Mouse (Mus musculus) adrenal gland, adult 18-20 months (tissue): ENCODE data around the gene Rpl37. TPM values are rescaled to one million over a fixed set of nuclear protein-coding genes. Genes with fewer than 3 reads are reported as not detected.
"Not testable (repeated sequence)": the region's sequence is repeated elsewhere in the genome, so short reads cannot be mapped to it uniquely, and the experiment has no call there.

ENCODE experiments used
- DNase-seq, 2 experiments: peaks; one replicate each; pipeline ENCODE4 v3.0.0; 2021 to 2022; ENCODE audit warnings: low spot score in 2 of 2
- total RNA-seq, 2 experiments: library from RNA; stranded (reverse); gene quantifications; 1 replicate in 1 of 2; 2 replicates in 1 of 2; pipeline ENCODE4 v1.2.3; 2021

Rpl37 gene
- total RNA-seq, 2 experiments from 2014 or later = 365 to 475 TPM

- DNase-seq = no peak
These were observed 5.3 kb downstream of the Rpl37 start for GRCm38 (mm10) chr15:5121535-5122313.

- no peak for DNase-seq
These were observed 10.0 kb downstream of the Rpl37 start for GRCm38 (mm10) chr15:5126456-5126855.

DNA sequence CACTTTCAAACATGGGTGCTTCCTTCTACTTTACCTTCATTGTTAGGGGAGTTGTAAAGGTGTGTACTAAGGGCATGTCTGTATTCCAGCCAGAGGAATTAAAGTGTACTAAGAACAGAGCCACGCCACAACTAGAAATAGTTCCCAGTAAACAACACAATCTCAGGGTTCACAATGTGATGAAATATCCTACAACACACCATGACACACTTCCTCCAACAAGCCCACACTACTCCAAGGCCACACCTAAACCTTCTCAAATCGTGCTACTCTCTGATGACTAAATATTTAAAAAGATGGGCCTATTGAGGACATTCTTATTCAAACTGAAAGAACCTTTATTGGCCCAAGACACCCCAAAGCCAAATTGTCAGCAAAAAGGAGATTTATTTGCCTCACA is 11.0 kb downstream of the Rpl37 start:
- DNase-seq = no peak

- no peak for DNase-seq
These were observed 11.9 kb downstream of the Rpl37 start for GRCm38 (mm10) chr15:5128176-5128940.

DNA sequence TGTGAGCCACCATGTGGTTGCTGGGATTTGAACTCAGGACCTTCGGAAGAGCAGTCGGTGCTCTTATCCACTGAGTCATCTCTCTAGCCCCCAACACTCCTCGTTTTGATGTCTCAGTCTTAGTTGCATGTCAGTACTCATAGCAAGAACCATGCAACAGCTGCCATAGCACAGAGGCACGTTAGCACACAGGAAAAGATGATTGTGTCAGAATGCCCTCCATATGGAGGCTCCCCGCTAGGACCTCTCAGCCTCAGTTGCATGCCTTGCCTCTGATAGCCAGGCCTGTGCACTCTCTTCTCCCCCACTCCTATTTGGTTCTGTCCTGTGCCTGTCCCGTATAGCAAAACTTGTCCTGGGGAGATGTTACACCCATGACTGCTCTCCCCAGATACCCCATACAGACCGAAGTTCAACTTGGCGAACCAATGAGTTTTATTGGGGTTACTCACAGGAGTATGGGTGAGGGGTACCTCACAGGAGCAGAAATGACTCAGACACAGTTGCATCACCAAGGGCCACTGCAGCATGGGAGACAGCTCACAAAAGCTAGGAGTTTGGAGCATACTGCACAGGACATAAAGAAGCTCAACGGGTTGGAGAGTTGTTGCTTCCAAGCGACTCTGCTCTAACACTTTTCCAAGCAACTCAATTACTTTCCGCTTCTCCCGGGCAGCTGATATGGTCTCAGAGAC is 12.8 kb downstream of the Rpl37 start:
- DNase-seq = no peak

DNA sequence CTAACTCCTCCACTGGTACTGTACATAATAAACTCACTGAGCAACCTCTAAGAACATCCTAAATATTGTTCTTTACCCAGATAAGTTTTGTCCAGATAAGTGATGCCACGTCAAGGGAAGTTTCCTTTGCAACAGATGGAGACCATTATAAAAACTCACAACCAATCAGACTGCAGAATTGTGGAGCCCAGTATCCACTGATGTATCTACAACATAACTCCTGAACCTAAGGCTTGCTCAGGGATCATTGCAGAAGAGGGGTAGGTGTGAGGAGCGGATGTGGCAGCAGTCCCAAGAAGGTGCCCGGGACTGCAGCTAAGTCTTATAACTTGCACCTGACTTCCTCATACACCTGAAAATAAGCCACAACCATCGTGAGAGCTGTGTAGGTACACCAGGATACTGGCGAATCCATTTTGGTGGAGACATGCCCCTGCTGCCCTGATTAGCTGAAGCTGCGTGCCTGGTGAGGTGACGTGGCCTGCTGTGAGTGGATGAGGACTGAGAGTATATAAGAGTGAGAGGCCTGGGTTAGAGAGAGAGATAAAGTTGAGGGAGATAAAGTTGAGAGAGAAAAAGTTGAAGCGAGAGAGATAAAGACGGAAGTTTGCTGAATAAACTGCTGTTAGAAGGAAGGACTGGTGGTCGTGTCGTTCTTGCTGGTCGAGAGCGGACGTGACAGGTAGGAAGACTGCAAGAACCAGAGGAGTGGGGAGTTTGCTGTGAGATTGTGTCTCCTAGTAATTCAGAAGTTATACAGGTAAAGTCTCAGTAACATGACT is 14.6 kb downstream of the Rpl37 start:
- not testable (repeated sequence) for DNase-seq

DNA sequence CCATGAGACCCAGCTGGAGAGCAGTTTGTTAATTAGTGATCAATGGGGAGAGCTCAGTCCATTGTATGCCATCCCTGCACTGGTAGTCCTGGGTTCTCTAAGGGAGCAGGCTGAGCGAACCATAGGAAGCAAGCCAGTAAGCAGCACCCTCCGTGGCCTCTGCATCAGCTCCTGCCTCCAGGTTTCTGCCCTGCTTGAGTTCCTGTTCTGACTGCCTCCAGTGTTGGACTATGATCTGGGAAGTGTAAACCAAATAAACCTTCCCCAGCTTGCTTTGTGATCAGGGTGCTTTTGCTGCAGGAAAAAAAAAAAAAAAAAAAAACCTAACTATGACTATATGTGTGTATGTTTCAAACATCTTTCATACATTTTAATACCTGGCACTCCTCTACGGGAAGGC is 16.9 kb downstream of the Rpl37 start:
- DNase-seq = no peak

- no peak for DNase-seq
These were observed 17.7 kb downstream of the Rpl37 start for GRCm38 (mm10) chr15:5134179-5134578.

DNA sequence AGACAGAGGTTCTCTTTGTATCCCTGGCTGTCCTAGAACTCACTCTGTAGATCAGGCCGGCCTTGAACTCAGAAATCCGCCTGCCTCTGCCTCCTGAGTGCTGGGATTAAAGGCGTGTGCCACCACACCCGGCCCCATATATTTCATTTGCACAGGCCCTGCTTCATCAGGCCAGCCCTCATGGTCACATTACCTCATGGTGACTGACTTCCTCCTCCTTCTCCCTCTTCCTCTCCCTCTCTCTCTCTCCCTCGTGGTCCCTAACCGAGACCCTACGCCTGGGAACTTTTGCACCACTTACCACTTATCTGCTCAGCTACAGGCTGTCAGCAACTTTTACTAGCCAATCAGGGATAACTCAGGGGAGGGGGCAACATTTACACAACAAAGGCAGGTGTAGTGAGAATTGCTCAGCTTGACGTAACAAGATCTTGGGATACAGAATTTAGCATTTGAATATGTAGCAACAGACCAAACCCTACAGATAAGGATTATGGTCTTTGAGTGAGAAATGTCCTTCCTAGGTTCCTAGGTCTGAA is 18.6 kb downstream of the Rpl37 start:
- DNase-seq = no peak

- DNase-seq = no peak
These were observed 21.8 kb downstream of the Rpl37 start for GRCm38 (mm10) chr15:5138021-5138856.

DNA sequence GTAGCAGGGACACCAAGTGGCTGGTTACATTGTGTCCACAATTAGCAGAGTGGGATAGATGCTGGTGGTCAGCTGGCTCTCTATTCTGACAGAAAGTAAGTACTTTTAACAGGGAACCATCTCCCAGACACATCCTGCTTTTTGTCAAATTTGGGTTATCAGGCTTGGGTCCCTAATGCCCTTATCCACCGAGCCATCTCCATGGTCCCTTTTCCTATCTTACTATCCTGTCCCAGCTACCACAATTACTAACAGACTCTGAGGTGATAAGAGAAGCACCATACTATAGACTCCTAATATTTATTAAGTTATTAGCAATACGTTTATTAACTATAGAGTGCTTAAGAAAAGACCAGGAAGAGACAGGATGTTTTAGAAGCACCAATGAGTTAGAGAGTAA is 22.9 kb downstream of the Rpl37 start:
- no peak for DNase-seq

- DNase-seq = no peak
These were observed 23.4 kb downstream of the Rpl37 start for GRCm38 (mm10) chr15:5139863-5140262.

DNA sequence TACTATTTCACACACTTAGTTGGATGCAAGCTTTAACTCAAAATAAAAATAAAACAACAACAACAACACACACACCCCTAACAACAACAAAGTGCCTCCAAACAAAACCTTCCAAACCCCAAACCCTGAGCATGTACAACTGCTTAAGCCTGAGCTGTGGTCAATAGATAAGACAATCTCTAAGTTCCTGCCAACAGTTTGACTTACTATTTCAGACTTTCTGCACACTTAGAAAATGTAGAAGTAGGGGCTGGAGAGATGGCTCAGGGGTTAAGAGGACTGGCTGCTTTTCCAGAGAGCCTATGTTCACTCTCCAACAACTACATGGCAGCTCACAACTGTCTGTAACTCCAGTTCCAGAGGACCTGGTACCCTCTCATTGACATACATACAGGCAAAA is 23.9 kb downstream of the Rpl37 start:
- DNase-seq = no peak

- DNase-seq = no peak
These were observed 25.6 kb downstream of the Rpl37 start for GRCm38 (mm10) chr15:5142047-5142446.

DNA sequence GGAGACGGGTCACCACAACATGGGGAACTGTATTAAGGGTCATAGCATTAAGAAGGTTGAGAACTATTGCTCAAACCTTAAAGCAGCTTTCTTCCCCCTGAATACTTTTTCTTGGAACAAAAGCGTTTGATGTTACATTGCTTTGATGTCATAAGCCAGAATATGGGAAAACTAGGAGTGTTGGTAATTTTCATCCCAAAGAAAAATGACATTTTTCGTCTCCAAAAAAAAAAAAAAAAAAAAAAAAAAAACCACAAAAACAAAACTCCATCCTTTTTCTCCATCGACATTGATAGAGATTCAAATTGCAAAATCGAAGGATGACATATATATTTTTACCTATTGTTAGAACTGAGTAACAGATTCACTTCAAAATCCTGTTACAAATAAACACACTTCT is 26.3 kb downstream of the Rpl37 start:
- DNase-seq = no peak

- DNase-seq = peak; percentile 71 to 83
These were observed 27.0 kb downstream of the Rpl37 start, which contains the start of gene Prkaa1 for GRCm38 (mm10) chr15:5143361-5144020. Gene Prkaa1, plus strand, starts transcription at chr15:5143861.

DNA sequence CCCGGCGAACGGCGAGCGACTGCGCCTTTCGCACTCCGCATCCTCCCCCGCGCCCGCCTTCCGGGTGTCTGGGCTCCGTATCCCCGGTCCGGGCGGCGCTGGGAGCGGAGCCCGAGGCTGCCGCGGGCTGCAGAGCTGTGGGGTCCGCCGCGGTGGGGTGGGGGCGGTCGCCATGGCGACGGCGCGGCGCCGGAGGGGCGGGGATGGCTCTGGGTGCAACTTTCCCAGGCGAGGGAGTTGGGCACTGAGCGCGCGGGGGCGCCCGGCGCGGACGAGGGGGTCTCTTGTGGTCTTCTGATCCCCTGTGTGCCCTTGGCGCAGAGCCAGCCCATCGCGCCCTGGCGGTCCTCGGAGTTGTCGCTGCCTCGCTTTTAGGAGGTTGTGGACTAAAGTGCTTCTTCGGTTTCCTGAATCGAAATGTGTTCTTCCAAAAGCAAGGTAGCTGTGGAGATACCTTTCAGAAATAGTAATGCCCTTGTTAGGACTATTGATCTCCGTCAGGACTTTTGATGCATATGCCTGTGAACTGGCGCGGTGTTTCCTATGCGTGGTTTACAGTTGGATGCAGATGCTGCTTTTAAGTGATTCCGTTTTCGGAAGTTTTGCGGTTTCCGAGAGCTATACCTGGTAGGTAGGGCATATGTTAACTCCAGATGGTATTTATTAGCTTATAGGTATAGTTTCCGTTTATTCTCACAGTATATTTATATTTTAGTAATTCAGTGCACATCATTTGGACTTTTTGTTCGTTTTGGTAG is 27.8 kb downstream of the Rpl37 start:
- DNase-seq = peak; percentile 69 to 73

DNA sequence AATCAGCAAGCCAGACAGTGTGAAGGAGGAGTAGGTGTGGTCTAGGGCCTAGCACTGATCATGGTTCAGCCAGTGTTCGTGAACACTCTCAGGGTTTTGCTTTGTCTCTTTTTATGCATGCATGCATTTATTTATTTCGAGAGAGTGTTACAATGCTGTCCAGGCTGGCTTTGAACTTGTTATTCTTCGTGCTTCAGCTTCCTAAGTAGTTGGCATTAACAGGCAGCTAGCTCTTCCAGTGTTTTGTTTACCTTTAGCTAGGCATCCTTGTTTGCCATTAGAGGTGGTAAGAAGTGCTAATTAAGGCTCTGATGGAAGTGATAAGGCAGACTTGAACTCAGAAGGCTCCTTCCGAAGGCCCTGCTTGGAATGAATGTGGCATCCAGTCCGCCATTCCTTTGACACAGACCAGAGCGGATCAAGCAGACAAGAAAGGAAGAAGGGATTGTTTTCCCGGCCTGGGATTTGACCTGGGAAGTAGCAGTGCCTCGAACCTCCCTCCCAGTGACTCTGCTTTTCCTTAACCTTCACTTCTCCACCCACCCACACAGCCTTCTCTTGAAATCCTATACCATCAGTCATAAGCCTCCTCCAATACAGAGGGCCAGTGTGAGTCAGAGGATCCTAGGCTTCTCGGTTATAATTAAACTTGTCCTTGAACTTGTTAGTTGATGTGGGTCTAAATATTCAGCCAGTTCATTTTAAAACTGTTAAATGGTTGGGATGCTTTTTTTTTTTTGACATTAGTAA is 28.9 kb downstream of the Rpl37 start:
- DNase-seq = no peak
